Mouse (Mus musculus): ENCODE data around the gene Tma16. TPM values are rescaled to one million over a fixed set of nuclear protein-coding genes. Genes with fewer than 3 reads are reported as not detected.

The Tma16 gene
- 1 to 10 TPM; 7.4 to 8.5 TPM for total RNA-seq (2021)
- long read RNA-seq, experiment 1, full-length matches to known transcripts, result 8 of 10 reads
- long read RNA-seq, experiment 1, partial matches to known transcripts, result 0 of 10 reads
- long read RNA-seq, experiment 1, other reads (novel, unspliced or antisense), result 2 of 10 reads
- long read RNA-seq, experiment 2, full-length matches to known transcripts, result 15 of 23 reads
- long read RNA-seq, experiment 2, partial matches to known transcripts, result 0 of 23 reads
- long read RNA-seq, experiment 2, other reads (novel, unspliced or antisense), result 8 of 23 reads

DNA sequence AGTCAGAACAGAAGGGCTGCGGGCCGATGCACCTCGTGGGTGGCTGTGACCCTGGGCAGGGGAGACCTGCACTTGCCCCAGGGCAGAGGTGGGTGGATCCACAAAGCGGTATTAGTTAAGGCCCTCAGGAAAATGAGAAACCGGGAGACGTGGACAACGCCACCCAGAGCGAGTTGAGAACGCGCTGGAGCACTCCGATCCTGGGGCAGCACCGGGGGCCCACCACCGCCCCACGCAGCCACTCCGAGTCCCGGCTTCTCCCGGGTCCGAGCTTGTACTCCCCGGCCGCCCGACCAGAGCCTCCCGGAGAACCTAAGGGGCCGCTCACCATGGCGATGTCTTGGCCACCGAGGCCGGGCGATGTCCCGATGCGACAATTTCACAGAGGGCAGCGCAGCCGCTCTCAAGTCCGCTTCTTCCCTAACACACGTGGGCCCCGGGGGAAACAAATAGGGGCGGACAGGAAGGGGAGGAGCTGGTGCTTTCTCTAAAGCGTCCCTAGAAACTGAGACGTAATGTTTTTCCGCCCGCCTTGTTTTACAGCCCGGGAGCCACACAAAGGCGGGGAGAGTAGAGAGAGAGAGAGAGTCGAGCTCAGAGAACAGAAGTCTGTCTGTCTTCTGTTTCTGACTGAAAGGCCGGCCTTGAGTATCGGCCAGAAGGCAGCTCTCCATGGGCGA lies at the start of gene Tma16:
TSS of gene Tma16 (minus strand) at position 447 of the 680 bp plus-strand sequence.
- peak; percentile 87 for DNase-seq

DNA sequence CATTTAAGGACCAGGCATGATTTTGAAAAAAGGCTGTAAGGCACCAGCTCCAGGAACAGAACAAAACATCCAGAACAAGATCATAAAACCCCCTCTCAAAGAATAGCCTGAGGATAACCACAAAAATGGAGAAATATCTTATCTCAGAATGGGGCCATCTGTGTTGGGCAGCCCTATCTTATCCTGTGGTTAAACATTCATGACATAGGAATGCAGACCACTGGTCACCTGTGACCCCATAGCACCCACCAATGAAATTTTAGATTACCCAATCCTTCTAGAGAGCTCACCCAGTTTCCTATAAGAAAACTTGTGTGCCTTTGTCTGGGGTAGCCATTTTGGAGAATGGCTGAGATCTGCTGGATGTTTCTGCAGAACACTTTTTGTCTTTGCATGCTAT lies 34.2 kb upstream of the Tma16 start:
- no peak for DNase-seq

DNA sequence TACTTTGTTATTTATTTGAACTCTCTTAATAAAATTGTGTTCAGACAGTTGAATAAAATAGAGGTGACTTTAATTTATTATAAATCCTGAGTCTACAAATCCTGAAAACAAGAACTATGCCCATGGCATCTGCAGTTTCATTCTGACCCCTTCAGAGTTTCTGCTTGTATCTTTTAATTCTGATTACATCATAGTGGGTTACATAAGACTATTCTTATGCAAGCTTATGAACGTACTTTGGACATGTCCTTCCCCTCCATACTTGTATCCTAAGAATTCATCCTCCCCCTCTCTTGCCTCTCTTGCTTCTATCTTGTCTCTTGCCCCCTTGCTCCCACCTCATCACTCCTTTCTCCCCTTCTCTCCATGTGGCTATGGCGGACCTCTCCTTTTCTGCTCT lies 32.8 kb upstream of the Tma16 start:
- DNase-seq, result no peak

DNA sequence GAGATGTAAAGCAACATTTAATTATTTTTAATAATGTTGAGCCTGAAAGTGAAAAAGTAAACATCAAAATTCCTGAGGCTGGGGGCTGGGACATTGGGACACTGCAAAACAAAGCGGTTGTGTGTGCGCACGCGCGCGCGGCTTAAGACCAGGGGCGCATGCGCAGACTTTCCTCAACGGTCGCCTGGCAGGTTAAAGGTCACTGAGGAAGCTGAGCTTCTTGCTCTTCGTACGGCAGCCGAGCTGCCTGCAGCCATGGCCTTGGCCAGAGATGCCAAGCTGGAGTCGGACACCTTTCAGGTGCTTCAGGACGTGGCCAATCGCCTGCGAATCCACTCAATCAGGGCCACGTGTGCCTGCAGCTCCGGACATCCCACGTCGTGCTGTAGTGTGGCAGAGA lies 25.2 kb upstream of the Tma16 start, which contains the start of gene Tktl2:
TSS of gene Tktl2 (plus strand) at position 220 of the 400 bp plus-strand sequence.
- DNase-seq, result no peak

DNA sequence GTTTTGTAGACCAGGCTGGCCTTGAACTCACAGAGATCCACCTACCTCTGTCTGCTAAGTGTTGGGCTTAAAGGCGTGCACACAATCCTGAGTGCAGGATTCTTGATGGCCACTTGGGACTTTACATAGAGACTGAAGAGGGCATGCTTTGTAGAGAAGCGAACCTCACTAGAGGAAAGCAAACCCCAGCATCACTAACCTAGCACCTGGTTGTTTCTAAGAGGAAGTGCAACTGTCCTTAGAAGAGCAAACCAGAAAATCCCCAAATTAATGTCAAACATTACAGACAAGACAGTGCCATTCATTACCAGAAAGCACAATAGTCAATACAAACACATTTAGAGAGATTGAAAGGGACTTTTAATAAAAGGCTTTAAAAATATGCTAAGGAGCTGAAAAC lies 17.1 kb upstream of the Tma16 start:
- no peak for DNase-seq

DNA sequence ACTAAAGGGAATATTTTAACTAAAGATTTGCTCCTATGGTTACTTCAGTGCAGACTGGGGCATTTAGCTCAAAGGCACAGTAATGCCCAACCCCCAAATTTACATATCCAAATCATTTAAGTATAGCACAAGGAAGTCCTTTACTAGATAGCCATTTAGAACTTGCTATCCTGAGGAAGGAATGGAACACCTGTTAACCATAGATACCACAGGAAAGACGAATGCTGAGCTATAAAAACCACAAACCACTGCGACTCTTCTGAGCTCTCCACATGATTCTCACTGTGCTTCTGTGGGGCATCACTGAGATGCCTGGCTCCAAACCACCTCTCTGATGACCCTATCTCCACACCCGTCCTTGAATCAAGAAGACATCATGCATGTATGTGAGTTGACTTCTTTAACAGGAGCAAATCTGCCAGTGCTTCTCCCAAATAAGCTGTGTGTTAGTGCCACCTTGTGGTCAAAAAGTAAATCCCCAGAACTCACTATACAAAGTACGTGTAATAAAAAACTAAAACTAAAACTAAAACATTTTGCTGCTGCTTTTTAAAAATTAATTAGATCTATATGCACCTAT lies 10.8 kb upstream of the Tma16 start:
- peak; percentile 28 for DNase-seq

DNA sequence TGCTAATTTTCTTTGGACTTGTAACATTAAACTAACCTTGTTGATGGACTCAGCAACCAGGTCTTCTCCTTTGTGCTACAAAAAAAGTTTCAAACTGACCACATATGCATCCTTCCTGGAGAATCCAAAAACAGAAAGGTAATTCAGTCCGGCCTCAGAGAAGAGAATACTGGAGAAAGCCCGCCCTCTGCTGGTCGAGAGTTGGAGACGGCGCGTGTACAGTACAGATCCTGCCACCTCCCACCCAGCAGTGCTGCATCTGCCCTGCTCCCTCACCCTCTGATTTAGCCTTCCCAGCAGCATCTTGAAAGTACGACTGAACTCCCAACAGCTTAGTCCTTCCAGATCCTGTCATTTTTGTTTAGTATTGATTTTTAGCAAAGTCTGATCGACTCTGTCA lies 9.4 kb upstream of the Tma16 start:
- DNase-seq, result peak; percentile 84

DNA sequence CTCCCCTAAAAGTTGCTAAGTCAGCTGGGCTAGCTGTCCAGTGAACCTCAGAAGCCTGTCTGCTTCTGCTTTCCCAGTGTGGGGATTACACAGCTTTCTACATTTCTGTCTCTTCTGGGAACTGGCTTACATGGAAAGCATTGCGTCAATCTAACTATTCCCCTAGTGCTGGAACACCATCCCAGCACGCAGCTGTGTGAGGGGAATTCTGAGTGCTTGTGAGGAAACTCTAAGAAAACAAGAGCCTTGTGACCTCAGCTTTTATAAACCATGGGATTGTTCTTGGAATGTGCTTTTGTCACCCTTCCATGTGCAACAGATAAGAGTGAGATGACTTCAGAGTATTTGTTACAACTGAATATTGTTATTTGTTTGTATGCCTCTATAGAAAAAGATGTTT lies 8.2 kb upstream of the Tma16 start:
- DNase-seq, result no peak

DNA sequence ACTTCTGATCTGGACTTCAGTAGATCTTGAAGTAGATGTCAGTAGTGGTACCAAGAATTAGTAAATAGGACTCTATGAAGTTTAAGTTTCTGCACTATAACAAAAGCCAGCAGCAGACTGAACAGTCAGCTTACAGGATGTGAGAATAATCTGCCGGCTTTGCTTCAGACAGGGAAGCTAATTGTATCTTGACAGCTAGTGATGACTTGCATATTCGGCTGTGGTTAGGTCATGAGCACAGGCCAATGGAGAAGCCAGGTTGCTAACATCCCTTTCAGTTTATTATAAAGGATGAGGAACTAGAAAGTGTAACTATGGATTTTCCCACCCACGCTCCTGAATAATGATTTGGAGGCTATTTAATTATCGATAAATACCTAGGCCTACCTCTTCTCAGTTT lies 4.3 kb upstream of the Tma16 start:
- no peak for DNase-seq

DNA sequence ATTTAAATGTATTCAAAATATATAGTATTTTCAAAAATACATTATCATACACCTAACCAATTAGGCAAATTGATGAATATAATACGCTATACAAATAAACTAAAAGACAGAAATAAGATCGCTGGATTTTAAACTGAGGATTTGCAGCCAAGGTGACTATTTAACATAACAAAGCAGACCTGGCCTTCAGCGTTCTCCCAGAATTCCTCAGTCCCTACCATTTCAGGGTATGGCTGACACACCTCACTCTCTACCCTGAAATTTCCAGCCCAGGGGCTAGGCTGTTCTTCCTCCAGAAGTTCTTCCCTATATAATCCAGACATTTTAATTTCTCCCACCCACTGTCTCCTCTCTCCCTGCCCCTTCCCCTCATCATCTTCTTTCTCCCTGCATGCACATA lies 2.2 kb upstream of the Tma16 start:
- DNase-seq, result no peak

DNA sequence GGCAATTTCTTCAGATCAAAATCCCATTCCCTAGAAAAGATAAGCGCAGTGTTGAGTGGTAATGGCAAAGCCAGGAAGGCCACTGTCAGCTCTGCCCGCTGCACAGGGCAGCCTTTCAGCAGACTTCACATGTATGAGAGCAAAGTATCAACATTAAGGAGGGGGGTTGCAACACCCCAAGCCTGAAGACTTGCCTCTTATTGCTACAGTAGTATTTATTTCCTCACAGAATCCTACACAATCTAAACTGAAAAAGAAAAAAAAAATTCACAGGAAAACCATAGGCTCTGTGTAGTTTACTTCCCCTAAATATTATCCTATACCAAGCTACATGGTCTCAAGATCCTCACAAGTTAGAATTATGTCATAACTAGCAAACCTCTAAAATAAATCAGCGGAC lies 9.4 kb downstream of the Tma16 start:
- DNase-seq, result no peak

DNA sequence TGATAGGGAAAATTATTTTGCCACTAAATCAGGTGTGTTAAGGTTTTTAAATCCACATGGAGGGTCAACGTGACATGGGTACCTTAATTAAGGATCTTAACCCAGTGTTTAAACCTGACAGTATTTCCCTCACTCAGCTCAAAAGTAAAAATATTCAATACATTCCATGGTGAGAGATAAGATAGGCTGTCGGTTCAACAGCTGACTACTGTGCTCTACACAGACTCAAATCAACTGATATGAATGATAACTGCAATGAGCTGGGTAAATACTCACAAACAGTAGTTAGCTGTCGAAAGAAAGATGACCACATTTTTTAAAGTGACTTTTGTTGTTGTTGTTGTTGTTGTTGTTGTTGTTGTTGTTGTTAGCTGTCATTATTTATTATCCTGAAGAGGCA lies 16.5 kb downstream of the Tma16 start:
- no peak for DNase-seq

DNA sequence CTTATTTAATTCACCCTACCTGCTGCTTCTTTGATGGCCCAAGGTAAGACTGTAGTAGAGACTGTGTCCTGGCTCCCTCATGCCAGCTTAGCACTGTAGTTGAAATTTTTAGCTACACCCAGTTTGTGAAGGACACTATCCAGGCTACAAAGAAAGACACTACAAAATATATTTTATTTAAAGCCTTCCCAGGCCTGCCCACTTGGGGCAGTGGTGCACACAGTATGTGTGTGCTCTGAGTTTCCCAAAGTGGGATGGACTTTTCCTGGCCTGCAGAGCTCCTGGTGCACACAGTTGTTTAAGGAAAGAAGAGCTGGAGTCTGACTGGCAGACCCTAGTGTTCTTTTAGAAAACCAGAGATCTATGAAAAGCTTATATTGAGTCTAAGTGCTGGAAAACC lies 29.3 kb downstream of the Tma16 start:
- DNase-seq, result no peak

DNA sequence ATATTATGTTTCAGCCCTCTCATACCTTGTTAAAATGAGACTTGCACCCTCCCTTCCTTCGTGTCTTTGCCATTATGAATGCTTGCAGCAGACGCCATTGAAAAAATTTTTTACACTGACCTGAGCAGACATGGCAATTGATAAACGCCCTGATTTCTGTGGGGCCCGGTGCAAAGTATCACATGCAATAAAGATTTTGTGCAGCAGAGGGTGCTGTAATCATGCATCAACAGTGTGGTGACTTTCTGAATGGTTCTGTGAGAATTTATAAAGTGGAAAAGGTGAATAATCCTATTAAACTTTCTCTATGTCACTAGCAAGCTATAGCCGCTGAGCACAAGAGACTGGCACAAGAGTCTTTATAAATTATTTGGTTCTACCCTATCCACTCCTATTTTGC lies 35.6 kb downstream of the Tma16 start:
- DNase-seq, result peak; percentile 51

DNA sequence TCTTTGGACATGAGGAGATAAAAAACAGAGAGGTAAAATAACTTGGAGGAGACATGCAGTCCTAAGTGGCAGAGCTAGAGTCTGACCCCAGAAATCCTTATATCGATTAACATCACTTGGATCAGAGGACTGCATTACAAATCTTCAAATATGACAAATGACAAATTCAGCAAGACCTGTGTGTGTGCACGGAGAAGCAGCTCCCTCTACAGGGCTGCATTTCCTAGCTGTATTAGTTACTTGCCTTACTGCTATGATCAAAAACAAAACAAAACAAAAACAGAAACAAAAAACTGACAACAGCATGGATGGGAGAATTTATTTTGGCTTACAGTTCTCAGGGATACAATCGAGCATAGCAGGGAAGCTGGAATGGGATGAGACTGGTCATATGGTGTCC lies 41.0 kb downstream of the Tma16 start:
- no peak for DNase-seq

DNA sequence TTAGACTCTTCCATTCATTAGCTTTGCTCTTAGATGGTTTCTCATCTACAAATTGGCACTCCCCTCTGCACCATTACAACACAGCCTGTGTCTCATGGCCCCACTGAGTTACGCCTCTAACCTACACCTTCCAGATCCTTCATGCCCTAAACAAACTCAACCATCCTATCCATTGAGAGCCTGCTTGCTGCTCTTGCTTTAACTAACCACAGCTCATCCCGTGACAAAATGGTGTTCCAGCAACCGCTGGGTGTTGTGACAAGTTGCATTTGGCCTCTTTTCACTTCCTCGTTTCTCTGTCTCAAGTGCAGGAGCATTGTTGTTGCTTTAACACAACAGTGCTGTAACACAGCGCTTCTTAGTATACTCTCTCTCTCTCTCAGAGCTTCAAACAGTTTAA lies 42.2 kb downstream of the Tma16 start:
- no peak for DNase-seq

DNA sequence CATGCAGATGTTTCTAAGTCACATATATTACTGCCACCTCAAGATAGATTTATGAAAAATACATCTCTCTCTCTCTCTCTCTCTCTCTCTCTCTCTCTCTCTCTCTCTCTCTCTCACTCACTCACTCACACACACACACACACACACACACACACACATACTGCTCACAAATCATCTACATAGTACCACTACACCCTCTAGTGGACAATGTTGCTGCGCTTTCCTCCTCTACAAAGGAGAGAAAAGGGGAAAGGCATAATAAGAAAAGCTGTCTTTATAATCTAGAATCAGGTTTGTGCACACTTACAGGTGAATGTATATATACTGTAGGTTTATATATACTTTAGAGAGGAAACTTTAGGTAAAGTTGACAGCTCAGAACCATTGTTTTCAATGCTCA lies 43.6 kb downstream of the Tma16 start:
- peak; percentile 26 for DNase-seq

DNA sequence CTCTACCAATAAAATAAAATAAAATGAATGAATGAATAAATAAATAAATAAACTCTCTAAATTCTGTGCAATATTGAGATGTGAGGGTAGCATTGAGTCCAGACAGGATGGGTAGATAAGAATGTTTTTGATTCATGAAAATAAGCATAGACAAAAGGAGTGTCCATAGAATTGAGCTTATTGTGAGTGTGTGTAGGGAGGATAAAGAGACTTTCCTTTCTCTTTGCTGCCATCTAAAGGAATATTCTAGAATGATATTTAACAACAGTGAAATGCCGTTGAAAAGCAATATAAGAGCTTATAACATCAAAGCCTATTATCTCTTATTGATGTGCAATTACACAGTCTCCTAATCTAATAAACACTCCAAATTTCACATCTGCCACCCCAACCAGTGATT lies 45.2 kb downstream of the Tma16 start:
- no peak for DNase-seq

DNA sequence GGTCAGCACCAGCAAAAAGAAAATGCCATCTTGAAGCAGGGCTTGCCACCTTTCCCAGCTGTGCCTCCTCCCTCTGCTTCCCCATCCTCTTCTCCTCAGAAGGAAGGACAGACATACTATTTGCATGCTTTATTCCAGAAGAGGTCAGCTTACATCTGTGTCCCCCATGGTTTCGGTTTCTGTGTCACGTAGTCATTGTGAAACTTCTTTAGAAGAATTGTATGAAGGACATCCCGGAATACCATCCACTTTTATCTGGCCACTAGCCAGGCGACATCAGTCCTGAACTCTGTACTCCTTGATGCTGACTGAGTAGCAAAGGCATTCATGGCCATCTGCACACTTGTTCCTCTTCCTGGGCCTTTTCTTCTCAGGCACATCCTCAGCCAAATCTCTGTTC lies 47.9 kb downstream of the Tma16 start:
- DNase-seq, result no peak

DNA sequence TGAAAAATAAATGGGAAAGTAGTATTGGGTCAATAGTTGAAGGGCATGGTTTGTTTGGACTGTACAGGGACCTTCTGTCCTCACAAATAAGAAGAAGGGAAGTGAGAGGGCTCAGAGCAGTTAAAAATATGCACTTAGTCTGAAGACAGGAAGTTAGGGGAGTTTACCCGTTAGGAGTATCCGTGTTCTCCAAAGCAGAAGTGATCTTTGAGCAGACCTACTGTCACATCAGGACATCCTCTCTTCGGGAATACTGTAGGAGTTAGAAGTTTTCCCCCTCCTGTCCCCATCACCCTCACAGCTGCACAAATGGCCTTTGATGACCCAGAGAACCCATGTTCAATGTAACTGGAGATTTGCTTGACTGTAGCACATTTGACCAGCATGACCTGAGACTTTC lies 48.4 kb downstream of the Tma16 start:
- DNase-seq, result no peak

DNA sequence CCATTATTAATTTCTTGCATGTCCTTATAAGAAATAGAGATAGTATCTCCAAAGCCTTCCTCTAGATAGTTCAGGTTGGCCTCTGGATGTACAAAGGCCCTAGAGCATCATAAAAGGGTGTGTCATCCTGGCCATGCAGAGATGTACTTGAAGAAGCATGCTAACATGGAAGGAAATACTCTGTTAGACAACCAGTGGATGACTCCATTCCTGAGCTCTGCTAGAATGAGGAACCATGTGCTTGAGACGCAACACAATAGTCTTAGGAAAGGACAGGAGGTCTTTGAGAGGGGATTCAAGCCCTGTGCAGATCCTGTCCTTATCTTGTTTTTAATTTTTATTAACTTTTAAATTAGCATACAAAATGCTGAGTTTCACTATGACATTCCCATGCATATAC lies 49.5 kb downstream of the Tma16 start:
- DNase-seq, result no peak

DNA sequence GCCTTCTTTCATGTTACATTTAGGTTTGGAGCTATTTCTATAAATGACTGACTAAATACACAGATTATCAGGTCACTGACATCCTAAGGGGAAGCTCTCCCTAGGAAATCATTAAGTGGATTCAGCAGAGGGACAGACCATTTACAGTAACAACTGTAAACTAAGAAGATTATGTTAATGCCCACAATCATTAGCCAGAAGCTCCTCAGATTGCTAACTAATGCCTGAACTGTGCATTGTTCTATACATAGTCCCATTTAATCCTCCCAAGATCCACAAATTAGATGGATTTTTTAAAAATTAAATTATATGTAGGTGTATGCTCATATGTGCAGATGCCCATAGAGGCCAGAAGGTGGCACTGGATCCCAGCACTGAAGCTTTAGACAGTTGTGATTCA lies 52.8 kb downstream of the Tma16 start:
- DNase-seq, result no peak

DNA sequence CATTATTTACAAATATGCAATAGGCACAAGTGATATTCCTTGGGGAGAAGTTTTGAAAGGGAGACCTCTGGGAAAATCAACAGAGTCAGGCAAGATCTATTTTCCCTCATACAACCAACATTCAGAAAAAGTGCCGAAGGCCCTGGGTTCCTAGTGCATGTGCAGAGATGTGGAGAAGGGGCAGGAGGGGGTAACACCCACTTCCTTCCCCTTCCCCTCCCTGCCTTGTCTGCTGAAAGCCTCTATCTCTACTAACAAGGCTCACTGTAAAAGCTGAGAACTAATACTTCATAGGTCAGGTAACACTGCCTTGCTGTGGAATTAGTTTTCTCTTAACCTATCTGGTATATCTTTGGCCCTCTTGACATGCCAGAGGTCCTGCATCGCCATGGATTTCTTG lies 55.7 kb downstream of the Tma16 start:
- DNase-seq, result no peak

Measured in adrenal gland, postnatal 10 days (tissue).